ENCODE assay signal across 12 mouse cellular contexts in the genomic region with DNA sequence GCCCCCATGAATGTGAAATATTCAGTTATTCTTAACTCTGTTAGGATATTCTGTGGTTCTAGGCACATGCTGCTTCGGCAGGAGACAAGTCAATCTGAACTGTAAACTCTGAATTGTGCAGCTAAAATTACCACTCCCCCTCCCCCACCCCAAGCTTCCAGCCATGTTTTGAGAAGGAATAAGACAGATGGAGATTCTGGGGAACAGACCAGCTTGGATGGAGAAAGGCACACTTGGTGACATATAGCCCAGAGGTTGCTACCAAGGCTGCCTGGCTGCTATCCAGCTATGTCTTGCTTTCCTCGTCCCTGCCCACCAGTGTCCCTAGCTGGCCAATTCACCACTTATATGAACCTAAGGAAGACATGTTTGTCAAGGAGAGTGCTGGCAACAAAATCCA. TPM values are rescaled to one million over a fixed set of nuclear protein-coding genes. Genes with fewer than 3 reads are reported as not detected.
DNase-seq lines count a peak whose midpoint lies in the region.
"Had no signal": no experiment of that assay in that cellular context is flagged by ENCODE, and none has a peak within 500 bp of the region (broad histone marks: within the 10 kb centered on the region; RNA-seq: fewer than 3 reads in every experiment).

No protein-coding gene starts in this region.

- H3K27ac ChIP-seq in embryonic facial prominence, embryonic 10.5 days (replicated peaks) = peak overlapping the region; percentile 83
- peak overlapping the region; percentile 68 for H3K27ac ChIP-seq in forebrain, embryonic 10.5 days
- peak overlapping the region; percentile 66 for H3K27ac ChIP-seq in limb, embryonic 10.5 days
- H3K27ac ChIP-seq: liver, embryonic 14.5 days; stomach, postnatal 0 days had no signal

- H3K9me3 ChIP-seq in embryonic facial prominence, embryonic 10.5 days = no peaks in the 10 kb centered on the region
- no peaks in the 10 kb centered on the region for H3K9me3 ChIP-seq in forebrain, embryonic 10.5 days
- no peaks in the 10 kb centered on the region for H3K9me3 ChIP-seq in limb, embryonic 10.5 days (replicated peaks)

- H3K4me3 ChIP-seq in embryonic facial prominence, embryonic 10.5 days = no peak overlapping the region
- no peak overlapping the region for H3K4me3 ChIP-seq in forebrain, embryonic 10.5 days
- no peak overlapping the region for H3K4me3 ChIP-seq in limb, embryonic 10.5 days

- peak; percentile 45 for DNase-seq in left cerebral cortex, postnatal 4 days
- DNase-seq in left cerebral cortex, adult 8-10 months (ENCODE audit: low spot score in 2 of 2) = no peak
- DNase-seq in embryonic facial prominence, embryonic 10.5 days (ENCODE audit: low spot score) = no peak
- DNase-seq in forebrain, embryonic 10.5 days (ENCODE audit: extremely low spot score, low spot score) = no peak
- no peak for DNase-seq in limb, embryonic 10.5 days (ENCODE audit: low spot score)
- DNase-seq in T-cell, adult 2 months (ENCODE audit: low spot score) = no peak
- no peak for DNase-seq in frontal cortex, postnatal 10 days (ENCODE audit: low spot score in 2 of 2)
- DNase-seq in testis, postnatal 10 days (ENCODE audit: low spot score) = no peak
- DNase-seq: adrenal gland, adult 2 months; kidney, postnatal 10 days had no signal

- 0 out of 2 replicates have a peak, but pooled peaks cover 3% of the 10 kb centered on the region for H3K27me3 ChIP-seq in embryonic facial prominence, embryonic 10.5 days (replicated peaks; ENCODE audit: low read depth, poor library complexity, severe bottlenecking)
- 0 out of 2 replicates have a peak, but pooled peaks cover 3% of the 10 kb centered on the region for H3K27me3 ChIP-seq in forebrain, embryonic 10.5 days (ENCODE audit: poor library complexity, severe bottlenecking)
- no peaks in the 10 kb centered on the region for H3K27me3 ChIP-seq in limb, embryonic 10.5 days (ENCODE audit: low read depth, poor library complexity, severe bottlenecking)

- no peaks in the 10 kb centered on the region for H3K36me3 ChIP-seq in embryonic facial prominence, embryonic 10.5 days (replicated peaks)
- H3K36me3 ChIP-seq in forebrain, embryonic 10.5 days (replicated peaks) = no peaks in the 10 kb centered on the region
- H3K36me3 ChIP-seq in limb, embryonic 10.5 days = no peaks in the 10 kb centered on the region

- intact Hi-C loops in left cerebral cortex, postnatal 4 days (cut with DNase I) = no loop called here

- 70% methylated on average over 2 of the region's 2 CpGs for WGBS in embryonic facial prominence, embryonic 10.5 days
- WGBS in forebrain, embryonic 10.5 days = 81% methylated on average over 2 of the region's 2 CpGs
- WGBS in limb, embryonic 10.5 days = 78% methylated on average over 2 of the region's 2 CpGs

- peaks cover 84% of the 10 kb centered on the region for H3K4me1 ChIP-seq in embryonic facial prominence, embryonic 10.5 days
- H3K4me1 ChIP-seq in forebrain, embryonic 10.5 days = peaks cover 88% of the 10 kb centered on the region
- peaks cover 81% of the 10 kb centered on the region for H3K4me1 ChIP-seq in limb, embryonic 10.5 days

RNA-seq across cellular contexts. Expression of a gene that starts 30.3 kb away (rescaled TPM):
- total RNA-seq in left cerebral cortex, postnatal 4 days (2021) = 10 to 100 TPM; 53.1 to 53.4 TPM
- total RNA-seq in left cerebral cortex, adult 8-10 months (2022) = 10 to 100 TPM; 30.5 to 32.6 (median 31.8) TPM
- 117 TPM in 2 replicates for polyA plus RNA-seq in embryonic facial prominence, embryonic 10.5 days (2016; fragmentation: Nextera tagmentation; extraction: Ambion mirVana)
- 107 TPM in 2 replicates for polyA plus RNA-seq in forebrain, embryonic 10.5 days (2016; fragmentation: Nextera tagmentation; extraction: Ambion mirVana)
- 111 and 130 TPM in 2 replicates for polyA plus RNA-seq in limb, embryonic 10.5 days (2016; fragmentation: Nextera tagmentation; extraction: Ambion mirVana)
